Mouse (Mus musculus): ENCODE results near the gene Adam1b.

The Adam1b gene

GRCm38 (mm10) chr5:121493305-121493704 is 9.9 kb downstream of the Adam1b start:
- DNase-seq (ENCODE audit: low read depth), result no peak

- no peak for DNase-seq (ENCODE audit: low read depth)
These were observed 18.4 kb downstream of the Adam1b start for GRCm38 (mm10) chr5:121484801-121485200.

DNA sequence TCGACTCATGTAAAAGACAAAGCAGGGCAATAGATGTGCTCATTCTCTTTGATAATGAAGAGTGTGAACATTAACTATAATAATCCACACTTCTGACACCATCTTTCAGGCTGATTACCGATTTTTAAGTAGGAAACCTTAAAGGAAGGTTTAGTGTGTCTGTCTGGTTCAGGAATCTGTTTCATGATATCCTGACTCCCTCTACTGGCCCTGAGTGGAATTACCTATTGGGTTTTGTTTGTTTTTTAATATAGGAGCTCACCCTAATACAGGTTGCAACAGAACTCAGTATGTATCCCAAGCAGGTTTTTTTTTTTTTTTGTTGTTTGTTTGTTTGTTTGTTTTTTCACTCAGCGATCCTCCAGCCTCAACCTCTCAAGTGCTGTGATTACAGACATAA is 25.6 kb downstream of the Adam1b start:
- DNase-seq (ENCODE audit: low read depth), result peak; percentile 73

DNA sequence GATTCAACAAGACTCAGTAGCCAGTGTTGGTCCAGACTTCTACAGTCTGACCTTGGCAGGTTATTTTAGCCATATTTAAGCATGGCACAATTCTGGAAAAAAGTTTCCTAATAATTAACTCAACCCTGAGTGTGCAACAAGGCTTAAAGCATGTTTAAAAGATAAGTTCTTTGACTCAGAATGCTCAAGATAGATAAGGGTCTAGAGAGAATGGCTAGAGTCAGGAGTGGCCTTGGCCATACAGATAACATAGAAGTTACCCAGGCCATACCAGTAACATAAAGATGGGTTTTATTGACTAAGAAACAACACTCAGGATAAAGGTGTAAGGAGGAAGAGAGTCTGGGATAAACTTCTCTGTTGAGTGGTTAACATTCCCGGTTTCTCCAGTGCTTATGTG is 27.2 kb downstream of the Adam1b start:
- DNase-seq (ENCODE audit: low read depth), result no peak

DNA sequence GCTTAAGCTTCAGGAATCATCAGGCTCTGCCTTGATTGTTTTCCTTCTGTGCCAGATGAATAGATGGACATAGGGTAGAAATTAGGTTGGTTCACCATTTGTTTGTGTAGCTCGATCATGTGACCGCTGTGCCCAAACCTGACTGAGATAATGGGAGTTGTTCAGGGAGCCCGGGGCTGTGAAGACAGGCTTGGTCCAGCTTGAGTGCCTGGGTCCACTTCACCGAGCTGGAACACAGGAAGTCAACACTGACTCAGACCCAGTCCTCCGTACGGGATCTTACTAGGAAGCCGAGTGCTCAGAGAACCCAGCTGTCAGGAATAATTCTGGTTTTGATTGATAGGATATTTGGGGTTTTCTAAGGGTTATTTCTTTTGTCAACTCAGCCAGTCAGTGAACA is 28.6 kb downstream of the Adam1b start:
- DNase-seq (ENCODE audit: low read depth), result no peak

DNA sequence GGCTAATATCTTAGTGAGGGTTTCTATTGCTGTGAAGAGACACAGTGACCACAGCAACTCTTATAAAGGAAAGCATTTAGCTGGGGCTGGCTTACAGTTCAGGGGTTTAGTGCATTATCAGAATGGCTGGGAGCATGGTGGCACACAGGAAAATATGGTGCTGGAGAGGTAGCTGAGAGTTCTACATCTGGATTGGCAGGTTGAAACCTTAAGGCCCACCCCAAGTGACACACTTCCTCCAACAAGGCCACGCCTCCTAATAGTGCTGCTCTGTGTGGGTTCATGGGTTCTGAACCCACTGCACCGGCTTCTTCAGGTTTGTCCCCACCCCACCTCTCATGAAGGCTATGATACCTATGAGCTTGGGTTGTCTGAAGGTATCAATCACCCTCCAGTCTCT is 30.8 kb downstream of the Adam1b start:
- DNase-seq (ENCODE audit: low read depth), result no peak

GRCm38 (mm10) chr5:121469566-121469965 is 33.7 kb downstream of the Adam1b start:
- DNase-seq (ENCODE audit: low read depth), result no peak

DNA sequence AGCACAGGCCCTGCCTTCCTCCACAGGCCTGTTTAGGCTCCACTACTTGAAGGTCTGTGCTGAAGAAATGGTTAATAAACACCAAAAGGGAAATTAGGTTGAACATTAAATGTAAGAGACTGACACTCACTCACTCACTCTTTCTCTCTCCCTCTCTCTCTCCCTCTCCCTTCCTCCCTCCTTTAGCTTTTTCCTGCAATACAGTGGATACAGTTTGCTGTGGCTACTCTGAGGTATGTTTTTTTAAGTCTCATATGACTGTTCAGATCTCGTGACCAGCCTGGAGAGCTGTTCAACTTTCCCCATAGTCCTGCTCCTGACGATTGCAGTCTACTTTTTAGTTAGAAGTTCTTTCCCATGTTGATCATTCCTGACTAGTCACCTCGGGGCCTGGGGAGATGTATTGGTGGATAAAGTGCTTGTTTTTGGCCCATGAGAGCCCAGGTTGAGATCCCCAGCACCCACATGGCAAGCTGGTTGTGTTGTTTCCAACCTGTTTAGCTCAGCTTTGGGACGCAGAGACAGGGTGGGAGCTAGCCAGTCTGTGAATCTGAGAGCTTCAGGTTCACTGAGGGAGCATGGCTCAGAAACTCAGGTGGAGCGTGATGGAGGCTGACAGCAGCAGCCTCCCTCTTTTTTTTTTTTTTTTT is 39.5 kb downstream of the Adam1b start:
- no peak for DNase-seq (ENCODE audit: low read depth)

DNA sequence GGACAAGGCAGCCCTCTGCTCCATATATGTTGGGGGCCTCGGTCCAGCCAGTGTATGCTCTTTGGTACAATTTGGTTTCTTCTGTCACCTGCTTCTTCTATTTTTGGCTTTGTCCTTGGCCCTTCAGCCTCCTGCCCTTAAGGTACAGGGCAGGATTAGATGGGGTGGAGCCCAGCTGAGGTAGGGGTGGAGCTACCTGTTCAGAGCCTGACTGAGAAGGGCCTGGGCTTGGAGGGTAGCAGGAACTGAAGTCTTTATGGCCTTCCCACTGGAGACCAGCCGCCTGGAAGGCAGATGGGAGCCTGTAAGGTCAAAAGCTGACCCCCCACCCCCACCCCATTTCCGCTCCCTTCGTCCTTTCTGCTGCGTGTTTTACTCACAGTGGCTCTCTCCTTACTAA is 40.3 kb downstream of the Adam1b start:
- DNase-seq (ENCODE audit: low read depth), result no peak

GRCm38 (mm10) chr5:121462171-121462502 is 41.1 kb downstream of the Adam1b start:
- no peak for DNase-seq (ENCODE audit: low read depth)

GRCm38 (mm10) chr5:121461339-121462170 is 41.7 kb downstream of the Adam1b start:
- DNase-seq (ENCODE audit: low read depth), result no peak

DNA sequence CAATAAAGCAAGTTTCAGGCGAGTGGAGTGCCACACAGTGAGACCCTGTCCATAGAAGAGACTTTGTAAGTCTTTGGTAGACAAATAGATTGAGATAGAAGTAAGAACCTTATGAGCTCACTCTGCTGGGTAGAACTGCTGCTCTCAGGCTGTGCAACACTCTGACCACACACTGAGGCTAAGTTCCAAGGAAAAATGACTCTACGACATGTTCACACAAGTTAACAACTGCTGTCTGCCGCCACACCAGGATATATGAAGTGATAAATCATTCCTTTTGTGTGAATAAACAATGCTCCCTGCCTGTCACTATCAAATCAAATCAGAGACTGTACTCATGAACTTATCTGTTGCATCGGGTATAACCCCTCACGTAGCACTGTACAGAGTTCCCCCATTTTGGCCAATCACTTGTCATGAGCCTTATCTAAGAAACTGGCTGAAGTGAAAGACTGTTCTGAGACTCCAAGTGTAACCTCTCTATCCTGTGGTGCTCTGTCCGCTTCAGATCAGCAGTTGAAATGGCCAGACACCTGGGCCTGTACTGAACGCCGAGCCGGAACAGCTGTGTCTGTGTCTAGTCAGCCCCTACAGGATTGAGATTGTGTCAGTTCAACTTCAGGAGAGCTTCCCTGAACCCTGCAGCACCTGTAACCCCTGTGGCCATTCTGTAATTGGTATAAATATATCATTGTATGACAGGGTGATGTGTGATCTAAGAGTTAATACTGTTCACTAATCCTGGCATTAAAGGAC is 47.5 kb downstream of the Adam1b start:
- DNase-seq (ENCODE audit: low read depth), result no peak

- DNase-seq (ENCODE audit: low read depth), result no peak
These were observed 48.8 kb downstream of the Adam1b start for GRCm38 (mm10) chr5:121454503-121454782.

- no peak for DNase-seq (ENCODE audit: low read depth)
These were observed 49.3 kb downstream of the Adam1b start for GRCm38 (mm10) chr5:121453743-121454502.

DNA sequence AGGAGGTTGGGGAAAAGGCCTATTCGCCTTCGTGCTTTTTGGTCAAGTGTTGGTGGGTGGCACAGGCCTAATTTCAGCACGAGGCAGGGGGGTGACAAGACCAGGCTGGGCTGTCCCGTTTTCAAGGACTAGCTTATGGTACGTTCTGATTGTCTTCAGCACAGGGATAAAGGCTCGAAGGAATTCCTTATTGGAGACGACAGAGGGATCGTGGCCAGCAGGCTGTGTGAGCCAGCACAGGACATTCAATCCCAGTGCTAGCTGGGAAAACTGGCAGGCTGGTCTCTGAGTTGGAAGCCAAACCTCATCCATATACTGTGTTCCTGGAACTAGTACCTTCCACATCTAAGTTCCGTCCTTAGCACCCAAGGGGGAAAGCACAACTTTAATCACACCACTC is 50.3 kb downstream of the Adam1b start:
- DNase-seq (ENCODE audit: low read depth), result no peak

GRCm38 (mm10) chr5:121452026-121452869 is 51.0 kb downstream of the Adam1b start, which contains the start of gene Erp29:
Erp29 (minus strand) TSS chr5:121452506.
- peak; percentile 84 for DNase-seq (ENCODE audit: low read depth)

DNA sequence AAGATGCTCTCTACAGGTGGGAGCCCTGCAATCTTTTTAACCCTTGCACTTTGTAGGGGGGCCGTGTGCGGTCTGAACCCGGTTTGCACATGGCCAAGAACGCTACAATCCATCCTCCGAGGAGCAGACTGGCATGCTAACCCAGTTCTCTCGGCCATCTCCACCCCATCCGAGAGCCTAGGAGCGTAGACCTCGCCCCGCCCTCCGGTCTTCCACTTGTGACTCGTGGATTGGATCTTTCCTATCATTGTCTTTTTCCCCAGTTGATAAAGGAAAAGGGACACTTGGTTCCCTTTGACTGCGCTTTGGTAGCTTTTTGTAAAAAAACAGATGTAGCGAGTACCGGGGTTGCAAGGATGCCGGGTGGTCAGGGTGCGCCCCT is 51.6 kb downstream of the Adam1b start, which contains the start of gene Tmem116:
Gene Tmem116, plus strand, starts transcription at position 250 of the 382 bp plus-strand sequence.
- no peak for DNase-seq (ENCODE audit: low read depth)

- DNase-seq (ENCODE audit: low read depth), result peak; percentile 69
These were observed 52.0 kb downstream of the Adam1b start for GRCm38 (mm10) chr5:121451203-121451602.

DNA sequence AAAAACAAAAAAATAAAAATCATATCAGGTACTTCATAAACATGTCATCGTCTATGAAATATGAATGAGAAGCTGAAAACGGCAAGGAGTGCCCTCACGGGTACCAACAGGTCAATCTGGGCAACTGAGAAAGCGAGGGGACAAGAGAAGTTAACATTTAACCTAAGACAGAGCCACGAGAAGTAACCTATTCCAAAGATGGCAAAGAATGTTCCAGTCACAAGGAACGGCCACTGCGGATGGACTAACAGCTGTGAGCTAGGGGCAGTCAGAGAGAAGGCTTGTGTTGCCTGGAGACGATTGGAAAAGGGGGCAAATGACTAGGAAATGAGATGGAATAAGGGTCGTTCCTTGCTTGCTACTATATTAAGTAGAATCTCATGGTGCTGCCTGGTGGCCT is 52.8 kb downstream of the Adam1b start:
- no peak for DNase-seq (ENCODE audit: low read depth)

All from c-Kit-positive CD71-negative TER-119-negative erythroid progenitor cells, embryonic 14.5 days (primary cell).